Mouse (Mus musculus): ENCODE measurements around the gene Nhlrc2.

The Nhlrc2 gene

DNA sequence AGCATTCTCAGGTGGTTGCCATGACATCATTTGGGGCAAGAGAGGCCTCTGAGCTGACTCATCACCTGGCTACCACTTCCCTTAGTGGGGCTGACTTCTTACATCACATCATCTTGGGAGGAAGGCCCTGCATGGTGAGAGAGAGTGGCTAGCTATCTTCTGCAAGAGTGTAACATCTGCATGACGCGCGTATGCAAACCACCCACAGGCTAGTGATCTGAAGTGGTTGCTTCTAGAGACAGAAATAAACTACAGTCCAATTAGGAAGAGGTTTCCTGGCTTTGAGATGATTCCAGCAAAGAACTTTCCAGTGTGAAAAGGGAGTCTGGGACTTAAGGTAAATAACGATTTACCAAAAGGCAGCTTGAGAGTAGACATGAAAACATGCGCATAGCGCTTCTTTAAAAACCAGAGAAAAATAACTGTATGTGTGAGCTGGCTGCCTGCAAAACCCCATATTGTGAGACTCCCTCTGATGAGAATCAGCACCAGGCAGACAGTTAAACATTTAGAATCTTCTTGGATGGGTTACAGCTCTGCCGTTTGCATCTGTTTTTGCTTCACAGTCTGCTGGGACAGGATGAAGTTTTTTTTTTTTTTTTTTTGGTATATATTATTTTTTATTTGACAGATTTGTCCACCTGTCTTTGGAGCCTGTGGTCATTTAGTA lies 99.5 kb downstream of the Nhlrc2 start:
- ChIA-PET CTCF (no interaction called here), POLR2A (interaction anchor here in 1 of 4 experiments (0.9 kb wide), 1 partner anchor 16 kb away, joined by 3 read pairs; no protein-coding TSS in a partner anchor)

DNA sequence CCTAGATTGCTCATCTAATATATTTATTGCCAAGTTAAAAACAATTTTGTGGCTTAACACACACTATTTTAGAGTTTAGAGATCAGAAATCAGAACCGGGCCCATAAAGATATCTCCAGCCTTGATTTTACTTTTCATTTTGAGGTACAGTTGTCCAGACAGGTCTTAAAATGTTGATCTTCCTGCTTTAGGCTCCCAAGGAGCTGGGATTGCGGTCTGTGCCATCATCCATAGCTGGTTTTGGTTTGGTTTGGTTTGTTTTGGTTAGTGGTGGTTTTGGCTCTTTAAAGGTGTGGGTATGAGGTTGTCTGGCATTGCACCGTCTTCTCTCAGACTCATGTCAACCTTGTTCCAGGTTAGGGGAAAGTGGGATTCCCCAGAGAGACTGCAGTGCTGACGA lies 103.2 kb downstream of the Nhlrc2 start:
- CTCF ChIA-PET = no interaction called here
- POLR2A ChIA-PET = interaction anchor here in 3 of 4 experiments (0.9 to 1.5 kb wide), 5 partner anchors 13 to 28 kb away, joined by 3 to 9 read pairs (median 3); no protein-coding TSS in a partner anchor

- ChIA-PET POLR2A (interaction anchor here in 3 of 4 experiments (0.9 to 1.5 kb wide), 6 partner anchors 12 to 156 kb away, joined by 3 to 9 read pairs (median 4); no protein-coding TSS in a partner anchor), CTCF (no interaction called here)
Observed at GRCm38 (mm10) chr19:56652034-56652962, 104.2 kb downstream of the Nhlrc2 start.

All from embryonic stem cell, embryonic (primary cell).